Mouse (Mus musculus): ENCODE measurements around the gene Naa25.

Gene Naa25

DNA sequence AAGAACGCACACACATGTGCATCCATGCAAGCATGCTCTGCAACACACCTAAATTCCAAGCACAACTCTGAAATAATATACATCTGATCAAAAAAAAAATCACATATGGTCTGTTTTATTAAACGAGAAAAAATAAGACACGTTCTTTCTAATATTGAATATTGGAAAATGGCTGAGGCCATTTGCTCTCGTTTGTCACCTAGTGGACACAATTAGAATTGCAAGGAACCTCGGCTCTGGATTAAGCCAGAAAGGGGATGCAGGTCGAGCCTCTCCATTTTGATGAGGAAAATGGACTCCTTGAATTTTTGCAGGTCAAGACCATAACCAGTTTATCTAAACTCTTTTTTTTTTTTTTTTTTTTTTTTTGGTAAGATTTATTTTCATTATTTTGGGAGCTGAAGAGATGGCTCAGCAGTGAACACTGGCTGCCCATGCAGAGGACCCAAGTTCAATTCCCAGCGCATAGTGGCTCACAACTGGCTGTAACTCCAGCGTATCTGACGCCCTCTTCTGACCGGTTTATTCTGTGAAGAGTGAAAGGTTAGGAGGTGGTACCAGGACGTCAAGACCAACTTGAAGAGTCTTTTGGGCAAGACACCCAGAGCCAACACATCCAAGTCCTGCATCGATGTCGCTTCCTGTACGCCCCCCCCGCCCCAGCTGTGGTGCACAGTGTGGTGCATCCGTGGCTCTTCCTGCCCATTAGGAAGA is 4.9 kb upstream of the Naa25 start:
- no peak for DNase-seq (ENCODE audit: low spot score in 2 of 2)

DNA sequence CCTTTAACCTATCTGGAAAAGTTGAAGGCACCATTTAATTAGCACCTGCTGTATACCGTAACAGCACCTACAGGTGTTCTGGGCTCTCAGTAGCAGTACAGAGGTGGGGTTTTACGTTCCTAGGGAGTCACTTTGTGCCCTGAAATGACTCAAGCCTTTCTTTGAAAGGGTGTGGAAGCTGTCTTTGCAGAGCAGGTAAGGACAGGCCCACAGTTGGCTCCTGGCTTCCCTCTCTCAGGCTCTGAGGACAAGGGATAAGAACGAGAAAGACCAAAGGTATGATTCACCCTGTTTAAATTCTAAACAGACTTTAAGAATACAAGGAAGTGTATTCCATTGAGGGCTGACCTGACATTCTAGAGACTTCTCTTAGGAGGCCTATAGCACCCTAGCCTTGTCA is 4.3 kb upstream of the Naa25 start:
- peak in 1 of 2 experiments; percentile 52 for DNase-seq (ENCODE audit: low spot score in 2 of 2)

DNA sequence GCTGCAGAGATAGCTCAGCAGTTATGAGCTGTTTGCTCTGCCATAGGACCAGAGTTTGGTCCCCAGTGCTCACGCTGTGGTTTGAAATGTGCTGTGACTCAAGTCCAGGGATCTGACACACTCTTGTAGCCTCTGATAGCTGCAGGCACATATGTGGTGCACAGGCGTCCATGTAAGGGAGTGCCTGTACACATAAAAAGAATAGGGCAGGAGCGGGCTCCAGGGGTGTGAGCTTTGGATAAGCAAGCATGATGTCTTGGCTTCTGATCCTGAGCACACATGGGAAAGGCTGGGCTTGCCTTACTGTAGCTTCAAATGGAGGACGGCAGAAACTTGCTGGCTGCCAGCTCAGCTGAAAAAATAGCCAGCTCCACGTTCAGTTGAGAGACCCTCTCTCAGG is 2.1 kb upstream of the Naa25 start:
- no peak for DNase-seq (ENCODE audit: low spot score in 2 of 2)

DNA sequence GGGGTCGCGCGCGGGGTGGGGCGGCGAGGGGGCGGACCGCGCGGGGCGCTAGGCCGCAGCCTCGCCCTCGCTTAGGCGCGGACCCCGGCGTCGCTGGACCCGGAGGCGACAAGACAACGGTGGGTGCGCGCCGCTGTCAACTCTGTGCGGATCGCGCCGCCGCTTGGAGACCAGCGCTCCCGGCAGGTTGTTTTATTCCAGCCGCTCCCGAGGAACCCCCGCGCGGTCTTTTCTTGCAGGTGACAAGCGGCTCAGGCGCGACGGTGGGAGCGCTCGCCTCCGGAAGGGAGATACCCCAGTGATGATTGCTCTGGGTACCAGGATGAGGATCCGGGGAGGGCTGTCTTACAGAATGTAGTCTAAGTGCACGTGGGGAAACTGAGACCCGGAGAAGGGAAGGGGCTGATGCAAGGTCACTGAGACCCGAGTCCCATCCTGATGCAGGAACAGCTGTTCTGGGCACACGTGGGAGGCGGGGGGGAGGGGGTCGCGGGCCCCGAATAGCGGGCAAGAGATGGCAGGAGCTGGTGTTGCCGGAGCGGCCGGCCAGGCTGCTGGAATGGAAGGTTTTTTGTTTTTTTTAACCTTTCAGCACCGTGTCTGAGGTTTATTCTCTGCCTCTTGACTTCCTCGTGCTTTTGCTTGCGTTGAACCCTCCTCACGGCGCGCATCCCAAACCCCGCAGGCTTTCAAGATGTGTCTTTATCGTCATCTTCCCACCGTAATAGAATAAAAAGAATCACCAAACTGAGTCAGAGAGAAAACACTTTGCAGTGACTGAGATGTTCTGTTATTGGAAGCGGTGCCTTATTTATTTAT is 619 bp downstream of the Naa25 start:
- no peak for DNase-seq (ENCODE audit: low spot score in 2 of 2)

DNA sequence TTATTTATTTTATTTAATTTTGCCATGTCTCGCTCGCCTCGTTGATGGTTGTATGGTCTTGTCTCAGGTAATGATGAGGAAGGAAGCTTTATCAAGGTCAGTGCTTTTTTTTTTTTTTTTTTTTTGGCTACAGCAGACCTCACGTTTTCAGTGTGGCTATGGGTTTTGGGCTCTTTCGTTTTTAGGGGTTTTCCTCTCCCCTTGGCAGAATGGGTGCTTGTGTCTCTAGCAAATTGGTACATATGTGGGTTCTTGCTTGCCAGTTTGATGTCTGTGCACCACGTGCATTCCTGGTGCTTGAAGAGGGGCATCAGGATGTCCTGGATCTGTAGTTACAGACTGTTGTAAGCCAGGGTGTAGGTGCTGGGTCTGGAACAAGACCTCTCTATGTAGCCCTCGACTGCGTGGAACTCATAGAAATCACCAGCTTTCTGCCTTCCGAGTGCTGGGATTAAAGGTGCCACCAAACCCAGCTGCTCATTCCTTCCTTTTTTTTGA is 1.3 kb downstream of the Naa25 start:
- no peak for DNase-seq (ENCODE audit: low spot score in 2 of 2)

DNA sequence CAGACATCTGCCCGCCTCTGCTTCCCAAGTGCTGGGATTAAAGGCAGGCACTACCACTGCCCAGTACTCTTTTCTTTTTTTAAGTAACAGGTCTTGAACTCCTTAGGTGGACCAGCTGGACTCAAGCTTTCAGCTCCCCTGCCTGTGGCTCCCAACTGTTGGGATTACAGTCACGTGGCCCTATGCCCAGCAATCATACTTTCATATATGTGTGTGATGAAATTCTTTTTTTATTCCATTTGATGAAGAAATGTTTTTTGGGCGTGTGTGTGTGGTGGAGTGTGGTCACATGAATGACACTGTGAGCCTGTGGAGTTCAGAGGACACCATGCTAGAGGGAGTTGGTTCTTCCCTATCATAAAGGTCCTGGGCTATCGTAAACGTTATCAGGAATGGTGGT is 1.8 kb downstream of the Naa25 start:
- DNase-seq (ENCODE audit: low spot score in 2 of 2), result no peak

DNA sequence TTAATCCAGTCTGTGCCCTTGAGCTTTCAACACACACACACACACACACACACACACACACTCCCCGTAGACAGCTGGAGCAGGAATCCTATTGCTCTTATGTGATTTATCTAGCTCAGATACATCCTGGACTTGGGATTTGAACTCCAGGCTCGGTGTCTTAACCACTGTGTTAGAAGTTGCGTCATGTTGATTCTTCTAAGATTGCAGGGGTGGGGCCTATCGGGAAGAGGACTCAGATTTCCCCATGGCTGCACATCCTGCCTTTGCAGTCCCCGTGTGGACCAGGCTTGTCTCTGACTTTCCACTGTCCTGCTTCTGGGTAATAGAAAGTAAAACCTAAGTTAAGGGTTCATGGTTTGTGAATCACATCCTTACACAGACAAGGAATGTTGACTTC is 2.3 kb downstream of the Naa25 start:
- no peak for DNase-seq (ENCODE audit: low spot score in 2 of 2)

DNA sequence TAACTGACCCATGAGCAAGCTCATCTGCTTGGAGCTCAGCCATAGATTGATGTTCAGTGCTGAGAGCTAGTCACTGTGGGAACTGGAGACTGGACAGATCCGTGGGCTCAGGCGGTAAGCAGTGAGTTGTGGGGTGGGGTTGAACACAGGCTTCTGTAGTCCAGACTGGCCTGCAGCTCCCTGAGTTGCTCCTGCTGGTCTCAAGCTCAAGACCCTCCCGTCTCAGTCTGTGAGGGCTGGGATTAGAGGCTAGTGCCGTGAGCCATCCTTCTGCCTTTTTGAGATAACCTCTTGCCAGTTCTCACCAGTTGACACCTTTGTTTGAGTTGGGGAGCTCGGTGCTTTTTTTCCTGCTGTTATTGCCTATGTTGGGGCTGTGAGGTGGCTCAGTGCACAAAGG is 3.1 kb downstream of the Naa25 start:
- no peak for DNase-seq (ENCODE audit: low spot score in 2 of 2)

DNA sequence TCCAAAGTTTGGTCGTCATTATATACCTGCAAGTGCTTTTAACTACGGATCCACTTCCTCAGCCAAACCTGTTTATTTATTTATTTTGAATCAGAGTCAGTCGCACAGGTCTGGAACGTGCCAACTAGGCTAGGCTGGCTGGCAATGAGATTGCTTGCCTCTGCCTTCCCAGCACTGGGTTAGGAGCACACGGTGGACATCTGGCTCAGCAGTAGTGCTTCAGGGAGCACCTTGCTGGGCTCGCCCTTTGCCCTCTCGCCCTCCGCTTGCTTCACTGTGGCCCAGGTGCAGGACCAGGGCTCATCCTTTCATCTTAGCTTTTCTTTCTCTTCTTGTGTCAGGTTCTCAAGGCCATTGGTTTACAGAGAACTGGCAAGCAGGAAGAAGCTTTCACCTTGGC is 10.1 kb downstream of the Naa25 start:
- no peak for DNase-seq (ENCODE audit: low spot score in 2 of 2)

DNA sequence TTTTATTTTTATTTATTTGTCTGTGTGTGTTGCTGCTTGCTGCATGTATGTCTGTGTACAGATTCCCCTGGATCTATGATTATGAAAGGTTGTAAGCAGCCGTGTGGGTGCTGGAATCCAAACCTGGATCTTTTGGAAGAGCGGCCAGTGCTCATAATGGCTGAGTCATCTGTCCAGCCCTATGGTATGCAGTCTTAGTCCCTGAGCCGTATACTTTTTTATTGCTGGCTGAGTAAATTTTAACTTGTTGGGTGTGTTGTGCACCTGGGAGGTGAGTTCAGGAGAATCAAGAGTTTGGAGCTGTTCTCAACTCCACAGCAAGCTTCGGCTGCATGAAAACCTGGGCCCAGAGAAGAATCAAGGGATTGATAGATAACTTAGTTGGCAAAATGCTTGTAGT is 13.2 kb downstream of the Naa25 start:
- DNase-seq (ENCODE audit: low spot score in 2 of 2), result no peak

DNA sequence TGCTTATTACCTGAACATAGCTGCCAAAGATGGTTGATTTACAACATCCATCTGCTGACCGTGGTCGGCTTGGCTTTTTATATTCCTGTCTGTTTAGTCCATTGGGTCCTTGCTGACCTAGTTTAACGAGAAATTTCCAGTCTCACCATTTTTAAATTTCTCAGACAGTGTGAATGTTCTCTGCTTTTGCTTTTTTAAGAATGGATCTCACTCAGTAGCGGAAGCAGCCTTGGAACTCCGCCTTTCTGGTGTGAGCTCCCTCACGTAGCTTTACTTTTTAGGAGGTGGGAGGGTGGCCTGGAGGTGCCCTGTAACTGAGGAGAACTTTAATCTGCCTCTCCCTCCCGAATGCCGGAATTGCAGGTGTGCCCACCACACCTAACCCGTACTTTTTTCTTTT is 23.0 kb downstream of the Naa25 start:
- DNase-seq (ENCODE audit: low spot score in 2 of 2), result no peak

DNA sequence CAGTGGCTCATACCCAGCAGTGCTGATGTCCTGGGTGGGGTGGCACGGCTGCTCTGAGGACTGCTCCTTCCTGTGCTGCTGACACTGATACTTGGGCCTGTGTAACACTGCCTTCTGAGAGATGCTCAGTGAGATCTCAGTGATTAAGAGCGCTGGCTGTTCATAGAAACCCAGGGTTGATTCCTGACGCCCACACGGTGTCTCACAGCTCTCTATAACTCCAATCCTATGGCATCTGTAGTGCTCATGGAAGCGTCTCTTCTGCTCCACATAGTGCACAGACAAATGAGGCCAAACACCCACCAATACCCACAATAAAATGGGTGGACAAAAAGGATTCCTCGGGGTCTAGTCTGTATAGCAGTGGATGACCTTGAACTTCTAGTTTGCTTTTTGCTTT is 25.1 kb downstream of the Naa25 start:
- DNase-seq (ENCODE audit: low spot score in 2 of 2), result no peak

DNA sequence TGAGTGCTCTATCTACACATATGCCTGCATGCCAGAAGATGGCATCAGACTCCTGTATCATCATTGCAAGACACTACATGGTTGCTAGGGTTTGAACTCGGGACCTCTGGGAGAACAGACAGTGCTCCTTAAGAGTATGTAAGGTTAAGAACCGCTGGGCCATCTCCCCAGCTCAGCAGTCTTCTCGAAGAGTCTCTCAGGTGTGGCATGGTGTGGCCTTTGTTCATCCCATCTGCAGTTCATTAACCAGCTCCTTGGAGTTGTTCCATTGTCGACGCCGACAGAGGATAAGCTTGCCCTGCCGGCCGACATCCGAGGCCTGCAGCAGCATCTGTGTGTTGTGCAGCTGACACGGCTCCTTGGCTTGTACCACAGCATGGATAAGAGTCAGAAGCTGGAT is 25.6 kb downstream of the Naa25 start:
- no peak for DNase-seq (ENCODE audit: low spot score in 2 of 2)

DNA sequence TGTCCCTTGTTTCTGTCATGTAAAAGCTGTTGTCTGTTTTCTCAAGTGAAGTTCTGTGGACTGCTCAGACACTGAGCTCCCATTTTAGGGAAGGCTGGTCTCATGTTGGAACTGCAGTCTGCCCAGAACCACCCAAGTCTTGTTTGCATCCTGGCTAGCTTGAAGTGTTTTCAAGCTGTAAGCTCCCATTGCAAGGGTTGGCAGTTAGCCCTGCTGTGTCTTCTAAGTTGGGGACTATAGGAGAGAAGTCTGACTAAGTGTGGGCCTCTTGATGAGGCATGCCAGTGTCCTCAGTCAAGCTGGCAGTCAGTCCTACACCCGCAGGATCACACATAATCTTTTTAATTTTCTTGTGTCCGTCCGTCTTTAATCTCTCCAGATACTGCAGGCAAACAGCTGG is 31.2 kb downstream of the Naa25 start:
- DNase-seq (ENCODE audit: low spot score in 2 of 2), result no peak

DNA sequence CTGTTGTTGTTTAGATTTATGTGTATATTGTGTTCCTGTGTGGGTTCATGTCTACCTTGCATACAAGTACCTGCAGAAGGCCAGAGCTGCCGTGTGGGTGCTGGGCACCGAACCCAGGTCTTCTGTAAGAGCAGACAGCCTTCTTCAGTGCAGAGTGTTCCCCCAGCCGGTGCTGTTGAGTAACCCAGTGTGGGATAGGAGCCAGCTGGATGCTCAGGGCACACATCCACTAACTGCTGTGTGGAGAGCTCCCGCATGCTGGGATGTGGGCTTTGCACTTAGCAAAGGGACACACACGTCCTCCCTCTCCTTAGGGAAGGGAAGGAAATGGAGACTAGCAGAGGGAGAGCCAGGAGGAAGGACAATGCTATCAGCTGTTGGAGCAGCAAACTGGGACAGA is 40.4 kb downstream of the Naa25 start:
- DNase-seq (ENCODE audit: low spot score in 2 of 2), result no peak

DNA sequence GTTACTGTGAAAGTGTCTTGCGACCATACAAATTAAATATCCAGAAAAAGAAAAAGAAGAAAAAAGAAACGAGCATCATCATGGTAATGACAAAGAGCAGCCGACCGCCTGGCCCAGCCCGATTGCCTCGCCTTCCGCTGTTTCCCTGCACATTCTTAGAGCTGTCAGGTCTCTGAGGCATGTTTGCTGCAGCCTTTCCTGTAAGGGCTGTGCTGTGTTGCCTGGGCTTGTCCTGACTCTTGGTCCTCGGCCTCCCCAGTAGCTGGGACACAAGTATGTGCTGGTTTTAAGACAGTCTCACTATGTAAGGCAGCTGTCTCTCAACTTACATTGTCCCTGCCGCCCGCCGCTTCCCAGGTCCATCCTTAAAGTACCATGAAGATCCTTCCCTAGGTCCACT is 41.0 kb downstream of the Naa25 start:
- peak; percentile 38 to 62 for DNase-seq (ENCODE audit: low spot score in 2 of 2)

DNA sequence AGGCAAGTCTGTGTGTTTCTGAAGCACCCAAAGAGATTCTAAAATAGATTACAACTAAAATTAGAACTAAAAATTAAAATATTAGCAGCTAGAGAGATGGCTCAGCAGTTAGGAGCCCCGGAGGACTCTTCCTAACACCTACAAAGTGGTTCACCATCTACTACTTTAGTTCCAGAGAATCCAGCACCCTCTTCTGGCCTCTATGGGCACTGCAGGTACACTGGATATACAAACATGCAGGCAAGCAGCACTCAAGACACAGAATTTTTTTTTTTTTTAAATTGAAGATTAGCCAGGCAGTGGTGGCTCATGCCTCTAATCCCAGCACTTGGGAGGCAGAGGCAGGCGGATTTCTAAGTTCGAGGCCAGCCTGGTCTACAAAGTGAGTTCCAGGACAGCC is 45.8 kb downstream of the Naa25 start:
- DNase-seq (ENCODE audit: low spot score in 2 of 2), result no peak

DNA sequence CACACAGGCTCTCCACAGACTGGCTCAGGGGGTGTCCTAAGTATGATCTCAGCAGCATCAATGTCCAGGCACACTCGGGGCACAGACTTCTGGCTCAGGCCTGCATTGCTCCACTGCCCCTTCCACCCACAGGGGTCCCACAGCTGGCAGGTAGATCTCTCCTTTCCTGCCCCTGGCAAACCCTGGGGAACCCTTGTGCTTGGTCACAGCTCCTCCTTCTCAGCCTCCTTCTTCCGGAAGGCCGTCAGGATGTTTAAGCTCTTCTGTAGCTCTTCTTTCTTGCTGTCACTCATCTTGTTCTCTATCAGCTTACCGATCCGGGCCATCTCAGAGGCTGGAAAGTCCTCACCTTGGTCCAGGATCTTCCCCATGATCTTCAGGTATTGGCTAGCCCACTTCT is 47.1 kb downstream of the Naa25 start:
- DNase-seq (ENCODE audit: low spot score in 2 of 2), result no peak

DNA sequence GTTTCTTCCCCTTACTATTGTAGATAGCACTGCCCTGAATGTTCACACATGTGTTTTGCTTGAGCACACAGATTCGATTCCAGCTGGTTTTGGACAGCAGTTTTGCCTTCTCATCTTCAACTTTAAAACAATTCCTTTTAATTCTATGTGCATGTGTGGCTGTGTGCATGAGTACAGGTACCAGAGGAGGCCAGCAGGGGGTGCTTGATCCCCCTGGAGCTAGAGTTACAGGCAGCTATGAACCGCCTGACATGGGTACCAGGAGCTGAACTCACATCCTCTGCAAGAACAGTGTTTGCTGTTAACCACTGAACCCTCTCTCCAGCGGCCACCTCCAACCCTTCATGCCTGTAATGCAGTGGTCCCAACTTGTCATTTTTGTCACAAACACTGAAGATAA is 50.7 kb downstream of the Naa25 start:
- no peak for DNase-seq (ENCODE audit: low spot score in 2 of 2)

DNA sequence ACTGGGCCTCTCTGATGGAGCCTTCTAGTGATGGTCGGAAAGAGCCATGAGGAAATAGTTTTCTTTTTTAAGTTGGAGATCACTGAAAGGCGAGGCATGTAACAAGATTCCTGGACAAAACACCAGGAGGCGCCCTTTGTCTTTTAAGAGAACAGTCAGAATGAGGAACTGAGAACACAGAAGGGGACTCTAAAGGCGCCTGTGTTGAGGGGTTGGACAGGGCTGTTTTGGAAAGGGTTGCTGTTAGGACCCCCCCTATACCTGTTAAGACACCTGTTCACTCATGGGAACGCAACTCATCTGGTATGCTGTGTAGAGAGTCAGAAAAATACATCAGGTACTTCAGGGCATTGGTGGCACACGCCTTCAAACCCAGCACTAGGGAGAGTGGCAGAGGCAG is 52.2 kb downstream of the Naa25 start:
- no peak for DNase-seq (ENCODE audit: low spot score in 2 of 2)

DNA sequence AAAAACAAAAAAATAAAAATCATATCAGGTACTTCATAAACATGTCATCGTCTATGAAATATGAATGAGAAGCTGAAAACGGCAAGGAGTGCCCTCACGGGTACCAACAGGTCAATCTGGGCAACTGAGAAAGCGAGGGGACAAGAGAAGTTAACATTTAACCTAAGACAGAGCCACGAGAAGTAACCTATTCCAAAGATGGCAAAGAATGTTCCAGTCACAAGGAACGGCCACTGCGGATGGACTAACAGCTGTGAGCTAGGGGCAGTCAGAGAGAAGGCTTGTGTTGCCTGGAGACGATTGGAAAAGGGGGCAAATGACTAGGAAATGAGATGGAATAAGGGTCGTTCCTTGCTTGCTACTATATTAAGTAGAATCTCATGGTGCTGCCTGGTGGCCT is 52.7 kb downstream of the Naa25 start:
- no peak for DNase-seq (ENCODE audit: low spot score in 2 of 2)

DNA sequence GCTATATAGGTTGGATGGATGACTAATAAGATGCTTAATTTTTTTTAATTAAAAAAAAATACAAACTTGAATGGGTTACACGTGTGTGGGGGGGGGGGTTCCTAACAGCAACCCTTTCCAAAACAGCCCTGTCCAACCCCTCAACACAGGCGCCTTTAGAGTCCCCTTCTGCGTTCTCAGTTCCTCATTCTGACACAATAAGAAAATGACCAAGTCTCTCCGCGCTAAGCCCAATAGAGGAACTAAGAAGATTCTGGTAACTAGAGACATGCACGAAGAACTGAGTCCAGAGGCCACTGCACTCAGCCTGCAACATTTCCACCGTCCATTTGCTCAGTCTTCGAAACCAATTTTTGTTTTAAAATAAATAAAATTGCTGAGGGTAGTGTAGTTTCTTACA is 53.5 kb downstream of the Naa25 start:
- no peak for DNase-seq (ENCODE audit: low spot score in 2 of 2)

DNA sequence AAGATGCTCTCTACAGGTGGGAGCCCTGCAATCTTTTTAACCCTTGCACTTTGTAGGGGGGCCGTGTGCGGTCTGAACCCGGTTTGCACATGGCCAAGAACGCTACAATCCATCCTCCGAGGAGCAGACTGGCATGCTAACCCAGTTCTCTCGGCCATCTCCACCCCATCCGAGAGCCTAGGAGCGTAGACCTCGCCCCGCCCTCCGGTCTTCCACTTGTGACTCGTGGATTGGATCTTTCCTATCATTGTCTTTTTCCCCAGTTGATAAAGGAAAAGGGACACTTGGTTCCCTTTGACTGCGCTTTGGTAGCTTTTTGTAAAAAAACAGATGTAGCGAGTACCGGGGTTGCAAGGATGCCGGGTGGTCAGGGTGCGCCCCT is 53.9 kb downstream of the Naa25 start, which contains the start of gene Tmem116:
Gene Tmem116, plus strand, starts transcription at position 250 of the 382 bp plus-strand sequence.
- DNase-seq (ENCODE audit: low spot score in 2 of 2), result peak in 1 of 2 experiments; percentile 23

Measured in urinary bladder, adult 18-20 months (tissue).